Mouse (Mus musculus) retina, postnatal 7 days (tissue): ENCODE measurements around the gene Zscan12.

Source experiments
- DNase-seq: peaks from one replicate; pipeline ENCODE4 v3.0.0-alpha.2; 2012; ENCODE audit warnings: low read depth, low spot score

Zscan12 gene

DNA sequence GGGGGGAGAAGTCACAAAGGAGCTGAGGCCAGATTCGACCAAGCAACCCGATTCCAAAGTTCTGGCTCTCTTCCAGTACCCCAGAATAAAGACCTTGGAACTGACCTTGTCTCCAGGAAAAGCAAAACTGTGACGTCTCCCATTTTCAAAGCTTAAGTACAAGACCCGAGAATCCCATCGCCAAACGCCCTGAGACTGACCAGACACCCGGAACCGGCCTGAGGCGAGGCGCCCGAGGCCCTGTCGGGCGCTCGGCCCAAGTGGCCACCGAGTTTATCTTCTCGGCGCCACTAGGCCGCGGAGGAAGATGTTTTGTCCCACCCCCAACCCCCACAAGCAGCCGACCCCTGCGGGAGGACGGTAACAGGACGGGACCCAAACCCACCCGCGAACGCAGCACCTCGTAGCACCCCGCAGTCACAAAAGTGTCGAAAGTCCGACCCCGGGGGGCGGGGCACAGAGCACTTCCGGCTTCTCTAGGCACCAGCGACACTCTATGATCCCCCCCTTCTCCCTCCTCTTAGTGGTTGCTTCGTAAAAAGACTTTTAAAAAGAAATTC lies 39.7 kb downstream of the Zscan12 start, which contains the start of gene Zkscan3:
Zkscan3 (minus strand) TSS at position 469 of the 560 bp plus-strand sequence.
- peak; percentile 76 for DNase-seq

DNA sequence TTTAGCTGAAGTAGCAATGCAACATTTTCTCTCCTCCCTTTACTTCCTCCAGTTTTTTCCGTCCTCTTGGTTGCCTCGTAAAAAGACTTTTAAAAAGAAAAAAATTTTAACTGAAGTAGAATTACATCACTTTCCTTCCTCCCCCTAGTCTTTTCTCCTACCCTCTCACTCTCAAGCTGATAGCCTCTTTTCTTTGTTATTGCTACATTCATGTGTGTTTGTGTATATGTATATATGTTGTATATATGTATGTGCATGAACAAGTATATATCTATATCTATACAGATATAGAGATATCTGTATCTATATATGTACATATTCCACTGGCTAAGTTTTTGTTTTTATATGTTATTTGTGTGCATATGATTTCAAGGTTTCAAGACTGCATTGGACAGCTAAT lies 40.2 kb downstream of the Zscan12 start:
- no peak for DNase-seq

DNA sequence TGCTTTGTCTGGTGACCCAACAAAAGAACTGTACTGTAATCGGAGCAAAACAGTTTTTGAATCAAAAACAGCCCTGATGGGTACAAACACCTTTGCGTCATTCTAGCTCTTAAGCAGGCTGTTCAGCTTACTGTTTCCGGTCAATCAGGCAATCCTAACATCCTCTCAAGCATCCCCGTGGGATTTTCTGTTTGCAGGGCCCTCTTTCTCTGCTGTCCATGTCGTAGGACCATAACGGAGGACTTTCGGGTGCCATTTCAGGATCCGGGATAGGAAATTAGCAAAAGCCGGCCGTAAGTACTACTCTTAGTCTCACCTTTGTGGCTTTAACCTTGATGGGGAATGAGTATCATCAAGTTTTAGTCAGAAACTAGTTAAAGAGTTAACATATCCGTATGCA lies 44.7 kb downstream of the Zscan12 start:
- DNase-seq, result no peak

DNA sequence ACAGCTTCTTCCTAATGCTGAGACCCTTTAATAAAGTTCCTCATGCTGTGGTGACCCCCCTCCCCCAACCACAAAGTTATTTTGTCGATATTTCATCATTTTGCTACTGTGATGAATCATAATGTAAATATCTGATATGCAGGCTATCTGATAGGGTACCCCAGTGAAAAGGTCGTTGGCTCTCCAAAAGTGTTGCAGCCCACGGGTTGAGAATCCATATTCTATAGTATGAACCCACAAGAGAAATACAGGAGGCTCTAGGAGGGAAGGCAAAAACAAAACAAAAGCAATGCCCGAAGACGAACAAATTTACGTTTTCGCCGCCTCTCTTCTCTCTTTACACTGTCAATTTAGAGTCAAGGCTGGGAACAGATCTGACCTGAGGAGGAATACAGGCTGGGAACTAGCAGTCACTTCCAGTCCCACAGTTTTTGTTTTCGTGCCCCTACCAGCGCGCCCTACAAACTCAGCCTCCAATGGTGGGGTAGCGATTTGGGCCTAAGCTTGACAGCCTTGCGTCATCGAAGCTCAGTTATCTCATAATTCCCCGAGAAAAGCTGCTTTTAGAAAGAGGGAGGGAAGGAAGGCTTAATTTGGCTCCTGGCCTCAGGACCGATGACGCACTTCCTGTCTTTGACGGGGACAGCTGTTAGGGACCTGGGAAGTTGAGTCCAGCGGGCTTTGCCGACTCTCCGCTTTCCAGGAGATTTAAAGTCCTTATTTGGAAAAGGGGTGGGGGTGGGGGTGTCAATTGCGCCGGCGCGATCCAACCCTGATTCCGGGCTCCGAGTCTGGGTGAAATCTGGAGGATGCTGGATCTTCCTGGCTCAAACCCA lies 45.6 kb downstream of the Zscan12 start:
- DNase-seq, result peak; percentile 83

DNA sequence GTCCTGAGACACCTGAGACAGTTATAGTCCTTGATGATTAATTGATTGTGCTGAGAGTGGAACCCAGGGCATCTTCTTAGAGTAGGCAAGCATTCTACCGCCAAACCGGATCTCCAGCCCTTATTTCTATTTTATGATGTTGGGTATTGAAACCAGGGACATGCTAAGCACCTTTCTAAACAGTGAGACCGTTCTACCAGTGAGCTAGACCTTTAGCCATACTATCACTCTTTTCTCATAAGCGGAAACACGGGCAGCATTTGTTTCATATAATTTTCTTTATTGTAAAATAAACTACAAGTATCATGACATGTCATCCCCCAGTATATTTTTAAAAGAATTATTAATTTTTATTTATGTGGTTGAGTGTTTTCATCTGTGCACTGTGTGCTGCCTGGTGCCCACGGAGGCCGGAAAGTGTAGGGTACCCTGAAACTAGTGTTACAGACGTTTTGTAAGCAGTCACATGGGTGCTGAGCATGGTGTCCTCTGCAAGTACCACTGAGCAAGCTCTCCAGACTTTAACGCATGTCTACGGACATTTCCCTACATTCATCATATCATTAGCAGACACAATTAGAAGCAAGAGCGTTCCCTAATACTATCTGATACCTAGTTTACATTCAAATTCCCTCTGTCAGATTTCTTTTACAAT lies 46.3 kb downstream of the Zscan12 start:
- DNase-seq, result no peak

DNA sequence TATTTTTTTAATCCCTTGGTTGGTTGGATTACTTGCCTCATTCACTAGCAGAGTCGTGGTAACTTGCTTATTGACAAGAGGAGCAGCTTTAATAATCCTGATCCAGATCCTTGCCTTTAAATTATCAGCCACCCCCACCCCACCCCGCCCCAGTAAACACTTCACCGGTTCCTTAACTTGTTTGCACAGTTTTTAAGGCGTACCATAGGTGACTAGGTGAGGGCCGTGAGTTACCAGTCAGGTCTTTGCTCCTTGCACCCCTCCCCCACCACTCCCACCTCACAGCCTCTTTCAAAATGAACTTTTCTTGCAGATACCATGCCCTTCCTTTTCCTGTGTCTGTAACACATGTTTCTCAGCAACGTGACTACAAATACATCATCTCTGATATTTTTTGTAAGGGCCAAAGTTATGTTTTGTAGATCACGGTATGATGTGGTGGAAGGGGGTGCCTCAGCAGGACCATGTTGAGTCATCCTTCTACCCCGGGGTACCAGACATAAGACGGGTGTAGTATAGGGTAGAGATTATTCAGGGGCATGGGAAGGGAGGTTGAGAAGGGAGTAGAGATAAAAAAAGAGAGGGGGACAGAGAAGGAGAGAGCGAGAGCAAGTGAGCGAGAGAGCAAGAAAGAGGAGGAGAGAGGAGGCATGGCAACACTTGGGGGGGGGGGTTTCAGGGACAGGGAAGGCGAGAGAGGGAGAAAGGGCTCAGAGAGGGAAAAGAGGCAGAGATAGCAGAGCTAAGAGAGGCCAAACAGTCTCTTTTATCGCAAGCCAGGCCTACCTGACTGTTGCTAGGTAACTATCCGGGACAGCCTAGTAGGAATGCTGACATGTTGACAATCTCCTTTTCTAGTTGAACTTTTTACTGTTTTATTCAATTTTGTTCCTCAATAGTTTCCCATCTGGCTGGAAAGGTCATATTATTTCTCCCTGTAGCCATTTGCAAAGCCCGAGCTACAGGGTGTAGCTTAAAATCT lies 51.9 kb downstream of the Zscan12 start:
- no peak for DNase-seq

DNA sequence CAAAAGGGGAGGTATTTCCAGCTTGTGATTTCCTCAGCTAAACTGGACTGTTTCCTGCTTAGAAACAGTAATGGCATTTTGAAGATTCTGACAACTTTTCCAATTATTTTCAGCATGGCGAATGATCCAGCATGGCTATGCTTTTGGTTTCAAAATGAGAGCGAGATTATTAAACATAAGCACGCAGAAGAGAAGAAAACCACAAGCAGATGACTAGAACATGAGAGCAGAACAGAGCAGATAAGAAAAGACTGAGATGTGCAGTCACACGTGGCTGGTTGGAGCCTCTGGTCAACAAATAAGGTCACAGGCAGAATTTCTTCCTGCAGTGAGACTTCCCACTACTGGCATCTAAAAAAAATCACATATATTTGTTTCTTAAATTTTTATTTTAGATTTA lies 52.6 kb downstream of the Zscan12 start:
- DNase-seq, result no peak

DNA sequence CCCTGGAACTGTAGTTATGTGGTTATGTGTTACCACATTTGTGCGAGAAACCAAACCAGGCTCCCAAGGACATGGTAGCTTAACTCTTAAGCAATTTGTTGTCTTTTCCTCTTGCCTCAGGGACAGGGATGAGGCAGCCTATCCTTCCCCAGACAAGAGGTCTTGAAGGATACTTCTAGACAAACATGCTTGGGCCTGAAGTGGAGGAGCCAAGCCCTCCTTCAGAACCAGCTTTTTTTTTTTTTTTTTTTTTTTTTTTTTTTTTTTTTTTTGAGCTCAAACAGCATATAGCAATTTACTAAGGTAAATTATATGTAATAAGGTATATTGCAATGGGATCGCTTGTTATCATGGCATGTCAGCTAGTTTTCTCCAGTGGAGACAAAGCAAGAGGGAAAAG lies 53.1 kb downstream of the Zscan12 start:
- no peak for DNase-seq

DNA sequence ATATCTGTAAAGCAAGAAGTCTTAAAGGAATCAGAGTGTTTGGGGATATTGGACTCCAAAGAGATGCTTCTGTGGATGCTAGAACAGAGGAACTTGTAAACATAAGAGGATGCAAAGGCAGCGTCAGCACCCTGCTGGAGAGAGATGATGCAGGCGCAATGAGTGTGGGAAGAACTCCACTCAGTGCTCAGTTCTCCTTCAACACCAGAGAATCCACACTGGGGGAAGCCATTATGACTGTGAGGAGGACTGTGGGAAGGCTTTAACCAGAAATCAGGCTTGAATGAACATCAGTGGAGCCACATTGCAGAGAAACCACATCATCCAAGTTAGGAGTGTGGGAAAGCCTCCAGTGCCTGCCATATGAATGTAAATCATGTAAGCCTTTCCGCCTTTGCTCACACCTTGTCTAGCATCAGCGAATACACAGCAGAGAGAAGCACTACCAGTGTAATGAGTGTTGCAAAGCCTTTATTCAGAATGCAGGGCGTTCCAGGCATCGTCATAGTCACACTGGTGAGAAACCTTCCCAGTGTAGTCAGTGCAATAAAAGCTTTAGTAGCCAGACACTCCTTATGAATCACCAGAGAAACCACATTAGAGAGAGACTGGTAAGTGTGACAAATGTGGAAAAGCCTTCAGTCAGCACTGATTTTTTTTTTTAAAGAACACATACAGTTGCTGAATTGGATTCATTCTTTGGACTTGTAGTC lies 54.8 kb downstream of the Zscan12 start:
- no peak for DNase-seq

DNA sequence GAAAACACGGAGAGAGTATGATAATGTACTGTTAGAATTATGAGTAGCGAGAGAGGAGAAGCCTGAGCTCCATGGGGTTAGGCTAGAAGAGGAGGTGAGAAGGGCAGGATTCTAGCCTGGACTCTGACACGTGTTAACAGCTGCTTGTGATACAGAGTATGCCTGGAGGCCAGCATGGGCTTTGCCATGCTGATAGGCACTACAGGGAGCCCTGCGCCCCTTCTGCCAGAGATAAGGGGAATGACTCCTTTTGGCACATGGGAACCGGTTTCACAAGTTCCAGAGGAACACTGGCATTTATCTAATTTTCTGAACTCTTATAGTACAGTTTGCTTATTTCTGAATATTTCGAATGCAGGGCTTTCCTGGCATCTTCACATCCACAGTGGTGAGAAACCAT lies 56.2 kb downstream of the Zscan12 start:
- DNase-seq, result no peak
